Mouse (Mus musculus): ENCODE measurements around the gene Atg7. TPM values are rescaled to one million over a fixed set of nuclear protein-coding genes. Genes with fewer than 3 reads are reported as not detected.

Atg7 gene
- total RNA-seq, 2 experiments from 2014 or later, result 10.4 to 14.7 TPM

DNA sequence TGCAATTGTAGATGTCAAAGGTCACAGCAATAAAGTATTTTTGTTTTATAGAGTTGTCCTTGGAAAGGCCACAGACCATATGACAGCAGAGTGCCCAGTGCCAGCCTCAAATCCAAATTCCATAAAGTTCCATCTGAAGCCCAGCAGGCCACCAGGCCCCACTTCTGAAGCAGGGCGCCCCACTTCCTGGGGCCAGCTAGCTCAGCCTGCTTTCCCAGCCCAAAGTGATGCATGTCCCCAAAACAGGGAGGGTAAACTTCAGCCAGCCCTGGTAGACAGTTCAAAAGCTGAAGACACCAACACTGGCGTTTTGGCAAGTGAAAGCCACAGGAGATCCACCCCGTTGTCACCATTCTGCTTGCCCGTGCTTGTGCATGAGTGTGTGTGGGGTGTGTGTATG is 169.9 kb downstream of the Atg7 start:
- intact Hi-C loops (cut with DNase I), result loop anchor here (5.0 kb wide), 1 partner anchor 80 kb away; no protein-coding TSS in a partner anchor
- DNase-seq, result no peak

- intact Hi-C loops (cut with DNase I), result loop anchor here (2.0 to 5.0 kb wide), 2 partner anchors 82 to 108 kb away; no protein-coding TSS in a partner anchor
Observed at GRCm38 (mm10) chr6:114814199-114814881, 171.4 kb downstream of the Atg7 start.

DNA sequence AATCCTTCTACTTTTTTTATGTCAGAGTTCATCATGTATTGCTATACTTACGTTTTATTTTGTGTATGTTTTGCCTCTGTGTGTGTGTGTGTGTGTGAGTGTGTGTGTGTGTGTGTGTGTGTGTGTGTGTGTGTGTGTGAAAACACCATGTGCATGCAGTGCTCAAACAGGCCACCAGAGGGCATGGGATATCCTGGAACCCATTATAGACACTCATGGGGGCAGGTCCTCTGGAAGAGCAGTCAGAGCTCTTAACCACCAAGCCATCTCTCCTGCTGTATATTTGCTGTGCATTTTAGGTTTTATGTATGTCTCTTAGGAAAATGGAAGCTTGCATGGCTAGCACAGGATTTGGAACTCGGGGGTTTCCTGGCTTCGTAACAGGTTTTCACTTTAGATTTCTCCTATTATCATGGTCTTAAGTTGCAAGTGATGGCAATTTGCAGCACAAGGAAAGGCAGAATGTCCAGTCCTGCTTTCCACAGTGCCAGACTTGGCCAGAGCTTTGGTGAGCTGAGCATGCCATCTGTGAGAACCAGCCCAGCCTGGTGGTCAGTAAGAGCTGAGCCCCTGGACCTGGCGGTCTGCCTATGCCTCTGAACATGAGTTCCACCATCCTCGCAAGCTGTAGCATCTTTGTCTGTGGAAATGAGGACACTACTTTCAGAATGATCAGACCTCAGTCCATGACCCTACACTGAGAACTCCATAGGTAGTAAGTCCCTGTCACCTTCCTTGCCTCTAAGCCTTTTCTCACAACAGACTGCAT is 172.2 kb downstream of the Atg7 start:
- intact Hi-C loops (cut with DNase I), result loop anchor here (2.0 to 5.0 kb wide), 2 partner anchors 83 to 108 kb away; no protein-coding TSS in a partner anchor
- DNase-seq, result no peak

More at GRCm38 (mm10) chr6:114814199-114814881, 171.4 kb downstream of the Atg7 start:
- no peak for DNase-seq

GRCm38 (mm10) chr6:114817948-114818347 is 175.1 kb downstream of the Atg7 start:
- intact Hi-C loops (cut with DNase I), result loop anchor here (1.0 kb wide), 1 partner anchor 103 kb away; no protein-coding TSS in a partner anchor
- peak in 1 of 2 experiments; percentile 48 for DNase-seq

- intact Hi-C loops (cut with DNase I), result loop anchor here (1.0 kb wide), 1 partner anchor 103 kb away; no protein-coding TSS in a partner anchor
- peak in 1 of 2 experiments; percentile 37 for DNase-seq
Observed at GRCm38 (mm10) chr6:114818471-114818870, 175.6 kb downstream of the Atg7 start.

GRCm38 (mm10) chr6:114819971-114820481 is 177.1 kb downstream of the Atg7 start:
- DNase-seq, result peak in 1 of 2 experiments; percentile 40
- intact Hi-C loops (cut with DNase I), result loop anchor here (2.0 kb wide), 1 partner anchor 55 kb away; no protein-coding TSS in a partner anchor

- intact Hi-C loops (cut with DNase I), result loop anchor here (2.0 kb wide), 1 partner anchor 53 kb away; no protein-coding TSS in a partner anchor
- DNase-seq, result no peak
Observed at GRCm38 (mm10) chr6:114821646-114822045, 178.7 kb downstream of the Atg7 start.

DNA sequence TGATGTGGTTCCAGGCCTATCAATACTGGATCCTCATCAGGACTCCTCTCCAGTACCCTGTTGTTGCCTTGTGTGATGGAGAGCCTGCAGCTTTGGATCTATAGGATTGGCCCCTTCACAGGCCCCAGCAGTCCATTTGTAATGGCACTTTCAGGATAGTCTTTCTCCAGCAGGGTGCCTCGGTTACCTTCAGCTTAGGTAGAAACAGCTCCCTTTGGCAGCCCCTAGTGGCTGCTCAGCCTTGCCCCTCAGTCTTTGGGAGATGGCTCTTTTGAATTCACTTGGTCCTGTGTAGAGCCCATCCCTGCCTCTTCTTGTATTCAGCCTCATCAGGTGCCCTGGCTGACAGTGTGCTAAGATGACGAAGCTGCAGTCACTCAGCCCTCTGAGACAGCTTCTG is 184.0 kb downstream of the Atg7 start:
- DNase-seq, result no peak
- intact Hi-C loops (cut with DNase I), result no loop called here

DNA sequence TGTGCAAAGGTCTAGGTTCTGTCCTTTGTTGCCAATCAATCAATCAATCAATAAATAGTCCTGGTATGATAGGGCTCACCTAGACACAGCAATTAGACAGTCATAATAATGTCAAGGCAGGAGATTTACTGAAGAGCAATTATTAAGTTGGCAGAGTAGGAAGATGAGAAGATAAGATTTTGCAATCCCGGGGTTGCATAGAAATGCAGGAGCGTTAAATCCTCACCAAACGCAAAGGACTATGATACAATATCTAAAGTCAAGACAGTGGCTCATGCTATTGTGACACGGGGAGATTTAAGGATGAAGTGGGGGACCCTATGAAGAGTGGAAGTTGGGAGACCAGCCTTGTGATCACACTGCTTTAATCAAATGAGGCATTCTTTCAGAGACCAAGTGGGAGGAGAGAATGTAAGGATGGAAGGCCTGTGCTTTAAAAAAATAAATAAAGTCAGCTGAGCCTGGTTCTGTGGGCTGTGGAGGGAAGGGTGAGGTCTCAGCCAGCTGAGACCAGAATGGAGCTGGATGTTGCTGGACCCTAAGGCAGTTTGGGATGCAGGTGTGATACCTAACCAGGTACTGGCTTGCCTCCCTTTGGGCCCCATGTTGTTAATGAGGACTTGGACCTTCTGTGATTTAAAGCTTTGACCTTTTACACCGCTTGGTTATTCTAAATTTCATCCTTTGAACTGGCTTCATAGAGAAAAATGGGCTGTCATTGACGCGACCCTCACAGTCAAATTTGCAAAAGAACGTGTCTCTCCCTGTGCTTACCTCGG is 187.0 kb downstream of the Atg7 start:
- intact Hi-C loops (cut with DNase I), result no loop called here
- no peak for DNase-seq

DNA sequence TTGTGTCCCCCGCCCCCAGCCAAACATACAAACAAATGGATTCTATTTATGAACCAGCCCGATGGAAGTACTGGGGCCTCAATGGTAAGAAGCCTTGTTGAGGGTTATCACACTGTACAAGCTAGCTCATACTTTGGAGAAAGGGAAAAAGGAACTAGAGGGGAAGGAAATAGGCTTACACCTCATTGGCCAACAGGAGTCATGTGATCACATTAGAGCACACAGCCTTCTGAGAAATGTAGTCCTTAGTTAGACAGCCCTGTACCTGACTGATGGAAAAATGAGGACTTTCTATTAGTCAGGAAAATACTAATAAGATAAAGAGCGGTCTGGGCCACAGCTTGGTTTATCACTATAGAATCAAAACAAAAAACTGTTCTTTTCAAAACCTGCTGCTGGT is 188.9 kb downstream of the Atg7 start:
- intact Hi-C loops (cut with DNase I), result no loop called here
- no peak for DNase-seq

GRCm38 (mm10) chr6:114833058-114833685 is 190.3 kb downstream of the Atg7 start:
- DNase-seq, result no peak
- intact Hi-C loops (cut with DNase I), result no loop called here

DNA sequence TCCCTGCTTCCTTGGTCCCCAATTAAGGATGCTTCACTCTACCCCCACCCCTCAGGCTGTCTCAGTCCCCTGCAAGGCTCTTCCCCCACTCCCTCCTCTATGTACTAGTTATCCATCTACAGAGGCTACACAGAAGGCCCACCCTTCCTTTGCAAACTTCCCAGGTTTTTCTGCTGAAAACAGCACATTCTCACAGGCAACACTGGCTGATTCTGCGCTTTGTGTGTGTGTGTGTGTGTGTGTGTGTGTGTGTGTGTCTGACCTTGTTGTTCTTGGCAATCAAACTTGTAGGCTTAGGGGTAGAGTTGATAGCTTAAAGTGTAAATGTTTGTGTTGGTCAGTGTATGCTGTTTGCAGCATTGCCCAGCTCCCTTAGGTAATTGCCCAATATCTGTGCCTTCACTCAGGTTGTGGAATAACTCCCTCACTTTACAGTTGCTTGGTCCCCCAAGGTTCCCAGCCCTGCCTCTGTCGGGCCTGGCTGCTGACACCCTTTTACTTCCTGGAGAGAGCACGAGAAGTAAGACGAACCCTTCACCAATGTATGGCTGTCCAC is 191.0 kb downstream of the Atg7 start:
- no peak for DNase-seq
- intact Hi-C loops (cut with DNase I), result no loop called here

- DNase-seq, result no peak
Observed at GRCm38 (mm10) chr6:114835344-114835743, 192.4 kb downstream of the Atg7 start.

DNA sequence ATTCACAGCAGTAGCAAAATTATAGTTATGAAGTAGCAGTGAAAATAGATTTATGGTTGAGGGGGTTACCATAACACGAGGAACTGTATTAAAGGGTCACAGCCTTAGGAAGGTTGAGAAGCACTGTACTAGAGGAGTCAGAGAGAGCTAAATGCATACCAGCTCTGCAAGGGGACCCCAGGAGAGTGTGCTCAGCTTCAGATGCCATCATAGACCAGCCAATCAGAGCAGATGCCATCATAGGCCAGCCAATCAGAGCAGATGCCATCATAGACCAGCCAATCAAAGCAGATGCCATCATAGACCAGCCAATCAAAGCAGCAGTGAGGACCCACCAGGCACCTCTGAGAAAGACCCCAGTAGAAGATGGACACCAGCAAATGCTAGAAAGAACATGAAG is 192.9 kb downstream of the Atg7 start:
- intact Hi-C loops (cut with DNase I), result no loop called here
- DNase-seq, result no peak

More at GRCm38 (mm10) chr6:114835344-114835743, 192.4 kb downstream of the Atg7 start:
- intact Hi-C loops (cut with DNase I), result no loop called here

DNA sequence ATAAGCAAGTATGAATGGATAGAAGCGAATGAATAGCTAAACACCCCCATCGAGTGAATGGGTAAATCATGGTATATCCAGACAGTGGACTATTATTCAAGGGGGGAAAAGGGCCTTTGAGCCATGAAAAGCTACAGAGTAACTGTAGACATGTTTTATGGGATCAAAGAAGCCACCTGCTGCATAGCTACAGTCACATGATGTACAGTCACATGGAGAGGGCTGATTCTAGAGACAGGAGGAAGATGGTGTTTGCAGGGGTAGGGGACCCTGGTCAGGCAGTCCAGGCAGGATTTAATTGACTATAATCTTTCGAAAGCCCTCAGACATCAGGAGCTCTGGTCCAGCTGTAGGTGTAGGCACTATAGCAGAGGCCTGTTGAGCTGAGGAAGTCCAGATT is 193.5 kb downstream of the Atg7 start:
- intact Hi-C loops (cut with DNase I), result no loop called here
- DNase-seq, result no peak

- DNase-seq, result no peak
Observed at GRCm38 (mm10) chr6:114838872-114839271, 196.0 kb downstream of the Atg7 start.

DNA sequence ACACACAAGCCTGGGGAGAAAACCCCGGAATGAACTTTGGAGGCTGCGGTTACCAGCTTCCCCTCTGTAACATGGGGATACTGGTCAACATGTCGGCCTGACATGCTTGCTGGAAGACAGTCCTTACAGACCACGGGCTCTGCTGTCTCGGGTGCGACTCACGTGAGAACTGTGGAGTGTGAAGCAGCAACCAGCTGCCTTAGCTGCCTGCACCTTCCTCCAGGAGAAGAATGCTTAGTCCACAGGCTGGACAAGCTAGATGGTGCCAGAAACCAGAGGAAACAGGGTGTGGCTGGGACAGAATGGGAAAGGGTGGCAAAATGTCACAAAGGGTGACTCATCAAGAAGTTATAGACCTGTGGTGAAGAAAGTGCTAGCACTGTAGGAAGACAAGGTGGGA is 197.1 kb downstream of the Atg7 start:
- intact Hi-C loops (cut with DNase I), result no loop called here
- DNase-seq, result no peak

More at GRCm38 (mm10) chr6:114838872-114839271, 196.0 kb downstream of the Atg7 start:
- intact Hi-C loops (cut with DNase I), result no loop called here

GRCm38 (mm10) chr6:114842131-114842530 is 199.2 kb downstream of the Atg7 start:
- intact Hi-C loops (cut with DNase I), result no loop called here
- DNase-seq, result no peak

- intact Hi-C loops (cut with DNase I), result no loop called here
- no peak for DNase-seq
Observed at GRCm38 (mm10) chr6:114842863-114843262, 200.0 kb downstream of the Atg7 start.

All from heart, postnatal 36 days (tissue).